Mouse (Mus musculus): Measurements from ENCODE around the gene Paf1.

GRCm38 (mm10) chr7:28355221-28355620 is 37.5 kb upstream of the Paf1 start:
- TF ChIP-seq GATA1 (IDR thresholded peaks at IDR 0.05; ENCODE audit: borderline replicate concordance, low read length) (no peak), FLI1 (IDR thresholded peaks at IDR 0.05; ENCODE audit: low read length) (no peak)

All from megakaryocyte, embryonic 14.5 days (primary cell).